Mouse (Mus musculus): ENCODE measurements around the gene Mei1.

Mei1 gene

GRCm38 (mm10) chr15:82069898-82070297, at the start of gene Mei1:
Gene Mei1 (plus strand): TSS chr15:82069996.
- ChIA-PET CTCF (interaction anchor here in 2 of 4 experiments (0.6 to 0.9 kb wide), 2 partner anchors 148 to 151 kb away, joined by 3 to 4 read pairs; no protein-coding TSS in a partner anchor), POLR2A (interaction anchor here in 3 of 4 experiments (0.6 to 1.2 kb wide), 4 partner anchors 24 to 361 kb away, joined by 3 to 7 read pairs (median 3); partner anchors contain the start of gene Ccdc134 (in 1 of the 3))

- ChIA-PET POLR2A (interaction anchor here in 2 of 4 experiments (0.6 to 3.5 kb wide), 8 partner anchors 9 to 1127 kb away, joined by 3 to 12 read pairs (median 3); partner anchors contain the start of genes Desi1 (in 1 of the 2) and Poldip3 (in 1 of the 2)), CTCF (interaction anchor here in 3 of 4 experiments (0.5 to 1.4 kb wide), 3 partner anchors 63 to 1789 kb away, joined by 3 to 4 read pairs (median 4); partner anchors contain the start of gene Mief1 (in 1 of the 3))
Observed at GRCm38 (mm10) chr15:82022535-82023088, 47.2 kb upstream of the Mei1 start.

- POLR2A ChIA-PET = interaction anchor here in 2 of 4 experiments (0.6 to 1.8 kb wide), 5 partner anchors 8 to 213 kb away, joined by 3 to 11 read pairs (median 3); partner anchors contain the start of gene Desi1 (in 1 of the 2)
- CTCF ChIA-PET = interaction anchor here in 2 of 4 experiments (0.6 to 0.7 kb wide), 3 partner anchors 10 to 120 kb away, joined by 3 read pairs; no protein-coding TSS in a partner anchor
Observed at GRCm38 (mm10) chr15:82023965-82024635, 45.7 kb upstream of the Mei1 start.

GRCm38 (mm10) chr15:82027276-82027675, 42.5 kb upstream of the Mei1 start:
- ChIA-PET POLR2A (interaction anchor here in 3 of 4 experiments (0.9 to 5.8 kb wide), 6 partner anchors 9 to 67 kb away, joined by 3 to 39 read pairs (median 6); partner anchors contain the start of gene Pmm1 (in 1 of the 3)), CTCF (interaction anchor here in 1 of 4 experiments (1.6 kb wide), 1 partner anchor 8 kb away, joined by 8 read pairs; no protein-coding TSS in a partner anchor)

- ChIA-PET CTCF (no interaction called here), POLR2A (interaction anchor here in 2 of 4 experiments (0.6 to 5.8 kb wide), 6 partner anchors 9 to 294 kb away, joined by 3 to 39 read pairs (median 6); partner anchors contain the start of gene Pmm1 (in 1 of the 2))
Observed at GRCm38 (mm10) chr15:82027726-82028125, 42.1 kb upstream of the Mei1 start.

GRCm38 (mm10) chr15:82032386-82032785, 37.4 kb upstream of the Mei1 start:
- ChIA-PET POLR2A (interaction anchor here in 2 of 4 experiments (0.5 to 2.0 kb wide), 4 partner anchors 12 to 1215 kb away, joined by 3 to 7 read pairs (median 6); no protein-coding TSS in a partner anchor), CTCF (no interaction called here)

- ChIA-PET POLR2A (interaction anchor here in 2 of 4 experiments (0.8 to 5.5 kb wide), 8 partner anchors 9 to 130 kb away, joined by 3 to 42 read pairs (median 10); partner anchors contain the start of genes Pmm1 (in 1 of the 2) and Srebf2 (in 1 of the 2)), CTCF (interaction anchor here in 3 of 4 experiments (0.6 to 1.4 kb wide), 3 partner anchors 10 to 209 kb away, joined by 3 to 7 read pairs (median 4); no protein-coding TSS in a partner anchor)
Observed at GRCm38 (mm10) chr15:82033762-82034161, 36.0 kb upstream of the Mei1 start, which contains the start of gene Desi1. Gene Desi1 (minus strand): TSS chr15:82033862.

GRCm38 (mm10) chr15:82035904-82036689, 33.7 kb upstream of the Mei1 start:
- ChIA-PET CTCF (interaction anchor here (0.6 to 2.2 kb wide), 19 partner anchors 10 to 689 kb away, joined by 3 to 15 read pairs (median 4); partner anchors contain the start of gene Polr3h (in 2 of the 4)), POLR2A (interaction anchor here (0.6 to 5.5 kb wide), 29 partner anchors 8 to 823 kb away, joined by 3 to 42 read pairs (median 3); partner anchors contain the start of genes Pmm1 (in 2 of the 4), Polr3h (in 1 of the 4), Rangap1 (in 1 of the 4) and Srebf2 (in 1 of the 4))

GRCm38 (mm10) chr15:82040650-82041049, 29.1 kb upstream of the Mei1 start:
- POLR2A ChIA-PET = interaction anchor here in 2 of 4 experiments (0.7 to 1.9 kb wide), 10 partner anchors 14 to 347 kb away, joined by 3 to 5 read pairs (median 3); partner anchors contain the start of genes Csdc2 (in 1 of the 2), Pmm1 (in 1 of the 2) and Srebf2 (in 1 of the 2)
- CTCF ChIA-PET = interaction anchor here in 2 of 4 experiments (0.7 to 1.2 kb wide), 5 partner anchors 37 to 196 kb away, joined by 3 to 4 read pairs (median 3); partner anchors contain the start of gene Polr3h (in 1 of the 2)

- ChIA-PET POLR2A (interaction anchor here in 2 of 4 experiments (0.6 to 5.1 kb wide), 17 partner anchors 9 to 233 kb away, joined by 3 to 31 read pairs (median 4); partner anchors contain the start of genes 4930407I10Rik (in 1 of the 2), Cenpm (in 1 of the 2), Mei1 (in 1 of the 2) and Pmm1 (in 1 of the 2)), CTCF (interaction anchor here in 3 of 4 experiments (0.5 to 1.0 kb wide), 4 partner anchors 8 to 217 kb away, joined by 3 to 4 read pairs (median 3); partner anchors contain the start of gene Polr3h (in 1 of the 3))
Observed at GRCm38 (mm10) chr15:82044166-82044784, 25.5 kb upstream of the Mei1 start.

- ChIA-PET CTCF (no interaction called here), POLR2A (interaction anchor here in 3 of 4 experiments (0.5 to 5.1 kb wide), 25 partner anchors 11 to 293 kb away, joined by 3 to 31 read pairs (median 4); partner anchors contain the start of genes Pmm1 (in 2 of the 3), Srebf2 (in 2 of the 3), Csdc2 (in 1 of the 3) and Naga (in 1 of the 3))
Observed at GRCm38 (mm10) chr15:82046246-82046891, 23.4 kb upstream of the Mei1 start.

- ChIA-PET CTCF (no interaction called here), POLR2A (interaction anchor here in 2 of 4 experiments (0.5 to 5.1 kb wide), 29 partner anchors 8 to 753 kb away, joined by 3 to 31 read pairs (median 3); partner anchors contain the start of genes Pmm1 (in 2 of the 2), Csdc2 (in 1 of the 2), Sept3 (in 1 of the 2) and Srebf2 (in 1 of the 2))
Observed at GRCm38 (mm10) chr15:82047080-82047883, 22.5 kb upstream of the Mei1 start, which contains the start of gene Snu13. Gene Snu13 (minus strand): TSS chr15:82047598.

- ChIA-PET CTCF (interaction anchor here in 2 of 4 experiments (0.6 to 1.4 kb wide), 3 partner anchors 8 to 318 kb away, joined by 3 to 4 read pairs (median 4); no protein-coding TSS in a partner anchor), POLR2A (interaction anchor here in 2 of 4 experiments (0.8 to 1.4 kb wide), 3 partner anchors 12 to 194 kb away, joined by 3 to 5 read pairs (median 4); no protein-coding TSS in a partner anchor)
Observed at GRCm38 (mm10) chr15:82052544-82052943, 17.3 kb upstream of the Mei1 start.

- POLR2A ChIA-PET = interaction anchor here in 2 of 4 experiments (0.6 to 1.2 kb wide), 5 partner anchors 11 to 200 kb away, joined by 3 to 5 read pairs (median 4); no protein-coding TSS in a partner anchor
- CTCF ChIA-PET = interaction anchor here in 2 of 4 experiments (0.5 to 0.7 kb wide), 3 partner anchors 150 to 277 kb away, joined by 3 to 5 read pairs (median 4); no protein-coding TSS in a partner anchor
Observed at GRCm38 (mm10) chr15:82058719-82059201, 11.0 kb upstream of the Mei1 start, which contains the start of gene 4930407I10Rik. Gene 4930407I10Rik (plus strand): TSS chr15:82059151.
